Mouse (Mus musculus) hindbrain, embryonic 14.5 days (tissue): ENCODE measurements at regions not wholly inside any gene's neighbourhood (a gene's known extent, or its start where the extent isn't known, plus 50 kb on each side); places are given as distances from the start of the nearest gene placed in this dataset.

ENCODE experiments used
- ATAC-seq: fragments of 200-750 bp; cut with Nextera tagmentation; 2 replicates; pipeline ENCODE4 v1.8.0; 2017; ENCODE audit warnings: moderate number of reproducible peaks, mild to moderate bottlenecking, moderate TSS enrichment, moderate library complexity; ENCODE audit not compliant: low FRiP score
- DNase-seq: peaks from one replicate; pipeline ENCODE4 v3.0.0-alpha.2; 2015; ENCODE audit warnings: low spot score
- H3K27ac ChIP-seq: fragments of 300-500 bp; sonication (generic); 2 replicates; pipeline ENCODE4 v1.5.1; 2014; ENCODE audit warnings: mild to moderate bottlenecking, moderate library complexity
- H3K27me3 ChIP-seq: fragments of 300-500 bp; sonication (generic); 2 replicates; pipeline ENCODE4 v1.6.1; 2014; ENCODE audit warnings: mild to moderate bottlenecking, low read length, mixed read lengths; ENCODE audit not compliant: control insufficient read depth, insufficient read depth
- H3K36me3 ChIP-seq: fragments of 300-500 bp; sonication (generic); replicated peaks from 2 replicates; pipeline ENCODE4 v1.6.1; 2014; ENCODE audit not compliant: control insufficient read depth, insufficient read depth
- H3K4me1 ChIP-seq: fragments of 300-500 bp; sonication (generic); replicated peaks from 2 replicates; pipeline ENCODE4 v1.6.1; 2014; ENCODE audit warnings: antibody characterized with exemption, low read length, mixed read lengths; ENCODE audit not compliant: control insufficient read depth, insufficient read depth
- H3K4me2 ChIP-seq: fragments of 300-500 bp; sonication (generic); replicated peaks from 2 replicates; pipeline ENCODE4 v1.6.1; 2014; ENCODE audit warnings: mild to moderate bottlenecking, moderate library complexity
- H3K4me3 ChIP-seq: fragments of 300-500 bp; sonication (generic); replicated peaks from 2 replicates; pipeline ENCODE4 v1.5.1; 2014; ENCODE audit warnings: mild to moderate bottlenecking, low read length
- H3K9ac ChIP-seq: fragments of 300-500 bp; sonication (generic); 2 replicates; pipeline ENCODE4 v1.6.1; 2014
- H3K9me3 ChIP-seq: fragments of 300-500 bp; sonication (generic); 2 replicates; pipeline ENCODE4 v1.6.1; 2016; ENCODE audit warnings: low read length; ENCODE audit not compliant: control insufficient read depth
- WGBS: fragments of 180-500 bp; shearing (Covaris S2); extraction: QIAGEN DNeasy Blood & Tissue Kit; methylation state at CpG from one replicate; pipeline ENCODE4 v1.1.7; 2014; 5-methylcytosine and 5-hydroxymethylcytosine counted together

GRCm38 (mm10) chr19:15784644-15785043 is 162.5 kb downstream of the Psat1 start:
- DNase-seq, result no peak
- ATAC-seq, result no peak
- Histone ChIP-seq H3K27ac (no peak overlapping the region), H3K9ac (no peak overlapping the region), H3K4me2 (no peak overlapping the region), H3K9me3 (peaks cover 6% of the 10 kb centered on the region; the same call in 1 of the 2 replicates), H3K4me3 (no peak overlapping the region), H3K4me1 (no peaks in the 10 kb centered on the region), H3K36me3 (no peaks in the 10 kb centered on the region), H3K27me3 (no peaks in the 10 kb centered on the region)
- WGBS, result 16% methylated on average over 4 of the region's 4 CpGs

- 77% methylated on average over 4 of the region's 4 CpGs for WGBS
- H3K9me3 ChIP-seq, result no peaks in the 10 kb centered on the region
- no peaks in the 10 kb centered on the region for H3K36me3 ChIP-seq
- no peaks in the 10 kb centered on the region for H3K27me3 ChIP-seq
- no peak overlapping the region for H3K4me3 ChIP-seq
- DNase-seq (no peak), ATAC-seq (no peak)
- no peak overlapping the region for H3K27ac ChIP-seq
- H3K4me1 ChIP-seq, result no peaks in the 10 kb centered on the region
- H3K9ac ChIP-seq, result no peak overlapping the region
- H3K4me2 ChIP-seq, result no peak overlapping the region
These were observed 177.5 kb downstream of the Psat1 start for GRCm38 (mm10) chr19:15769651-15770050.

- no peak overlapping the region for H3K9ac ChIP-seq
- 84% methylated on average over 4 of the region's 4 CpGs for WGBS
- no peaks in the 10 kb centered on the region for H3K36me3 ChIP-seq
- no peak overlapping the region for H3K27ac ChIP-seq
- ATAC-seq (no peak), DNase-seq (no peak)
- H3K4me1 ChIP-seq, result no peaks in the 10 kb centered on the region
- H3K4me3 ChIP-seq, result no peak overlapping the region
- H3K9me3 ChIP-seq, result no peaks in the 10 kb centered on the region
- no peak overlapping the region for H3K4me2 ChIP-seq
- no peaks in the 10 kb centered on the region for H3K27me3 ChIP-seq
These were observed 186.1 kb downstream of the Psat1 start for GRCm38 (mm10) chr19:15761086-15761485.

- H3K9ac ChIP-seq, result no peak overlapping the region
- no peaks in the 10 kb centered on the region for H3K36me3 ChIP-seq
- ATAC-seq (no peak; the same call in 1 of the 2 replicates), DNase-seq (no peak)
- no peaks in the 10 kb centered on the region for H3K9me3 ChIP-seq
- H3K27me3 ChIP-seq, result no peaks in the 10 kb centered on the region
- no peak overlapping the region for H3K27ac ChIP-seq
- H3K4me2 ChIP-seq, result no peak overlapping the region
- no peaks in the 10 kb centered on the region for H3K4me1 ChIP-seq
- 33% methylated on average over 8 of the region's 8 CpGs for WGBS
- no peak overlapping the region for H3K4me3 ChIP-seq
These were observed 201.9 kb downstream of the Psat1 start for GRCm38 (mm10) chr19:15745026-15745777.

- no peak for DNase-seq
- no peaks in the 10 kb centered on the region for H3K9me3 ChIP-seq
- WGBS, result 88% methylated on average over 2 of the region's 2 CpGs
- no peak overlapping the region for H3K4me3 ChIP-seq
- no peaks in the 10 kb centered on the region for H3K36me3 ChIP-seq
- no peak overlapping the region for H3K27ac ChIP-seq
- H3K9ac ChIP-seq, result no peak overlapping the region
- no peaks in the 10 kb centered on the region for H3K4me1 ChIP-seq
- H3K27me3 ChIP-seq, result peaks cover 6% of the 10 kb centered on the region
- no peak for ATAC-seq
- H3K4me2 ChIP-seq, result no peak overlapping the region
These were observed 210.9 kb downstream of the Psat1 start for GRCm38 (mm10) chr19:15736200-15736599.

- Histone ChIP-seq H3K36me3 (no peaks in the 10 kb centered on the region), H3K4me1 (peaks cover 7% of the 10 kb centered on the region; the same call in 1 of the 2 replicates), H3K27me3 (peaks cover 41% of the 10 kb centered on the region), H3K27ac (no peak overlapping the region), H3K9me3 (0 out of 2 replicates have a peak, but pooled peaks cover 4% of the 10 kb centered on the region), H3K4me3 (no peak overlapping the region), H3K4me2 (no peak overlapping the region), H3K9ac (no peak overlapping the region)
- peak; percentile 58 for DNase-seq
- peak; percentile 70; the same call in 1 of the 2 replicates for ATAC-seq
- WGBS, result 24% methylated on average over 13 of the region's 13 CpGs
These were observed 220.2 kb downstream of the Psat1 start for GRCm38 (mm10) chr19:15726785-15727406.

- Histone ChIP-seq H3K4me1 (no peaks in the 10 kb centered on the region), H3K4me2 (no peak overlapping the region), H3K27me3 (no peaks in the 10 kb centered on the region), H3K36me3 (no peaks in the 10 kb centered on the region), H3K9me3 (no peaks in the 10 kb centered on the region), H3K27ac (no peak overlapping the region), H3K9ac (no peak overlapping the region), H3K4me3 (no peak overlapping the region)
- 61% methylated on average over 3 of the region's 3 CpGs for WGBS
- peak; percentile 40 for DNase-seq
- ATAC-seq, result peak; percentile 68; the same call in 1 of the 2 replicates
These were observed 254.6 kb downstream of the Psat1 start for GRCm38 (mm10) chr19:15692379-15693023.

- 74% methylated on average over 6 of the region's 6 CpGs for WGBS
- Histone ChIP-seq H3K9ac (no peak overlapping the region), H3K4me3 (no peak overlapping the region), H3K9me3 (no peaks in the 10 kb centered on the region), H3K4me1 (peaks cover 27% of the 10 kb centered on the region), H3K36me3 (no peaks in the 10 kb centered on the region), H3K27me3 (no peaks in the 10 kb centered on the region), H3K4me2 (no peak overlapping the region), H3K27ac (no peak overlapping the region)
- ATAC-seq (no peak), DNase-seq (peak; percentile 49)
These were observed 277.1 kb downstream of the Psat1 start for GRCm38 (mm10) chr19:15669996-15670395.

- ATAC-seq, result peak; percentile 38; the same call in 1 of the 2 replicates
- Histone ChIP-seq H3K9ac (no peak overlapping the region), H3K4me2 (no peak overlapping the region), H3K4me3 (no peak overlapping the region), H3K9me3 (no peaks in the 10 kb centered on the region), H3K27me3 (no peaks in the 10 kb centered on the region), H3K36me3 (no peaks in the 10 kb centered on the region), H3K27ac (no peak overlapping the region), H3K4me1 (peaks cover 27% of the 10 kb centered on the region)
- 54% methylated on average over 7 of the region's 7 CpGs for WGBS
- DNase-seq, result no peak
These were observed 277.6 kb downstream of the Psat1 start for GRCm38 (mm10) chr19:15669541-15669940.
